Mouse (Mus musculus) brain, embryonic 14.5 days (tissue): ENCODE measurements at regions not wholly inside any gene's neighbourhood (a gene's known extent, or its start where the extent isn't known, plus 50 kb on each side); places are given as distances from the start of the nearest gene placed in this dataset.

Source experiments
- DNase-seq: peaks from one replicate; pipeline ENCODE4 v3.0.0-alpha.2; 2011; ENCODE audit warnings: low read depth
- CTCF ChIP-seq: fragments of 200-500 bp; IDR thresholded peaks from 2 replicates; pipeline ENCODE4 v1.5.1; 2012; ENCODE audit warnings: inconsistent platforms, mild to moderate bottlenecking, moderate library complexity, borderline replicate concordance; ENCODE audit not compliant: insufficient read depth, insufficient read length; ENCODE audit errors: extremely low read depth
- POLR2A ChIP-seq: fragments of 200-500 bp; IDR thresholded peaks from 2 replicates; pipeline ENCODE4 v1.6.1; 2012; ENCODE audit warnings: mild to moderate bottlenecking, inconsistent platforms, borderline replicate concordance; ENCODE audit not compliant: poor library complexity, insufficient read depth, insufficient read length, severe bottlenecking; ENCODE audit errors: extremely low read depth

- TF ChIP-seq POLR2A (no peak), CTCF (no peak)
- DNase-seq: peak; percentile 76
Measured at GRCm38 (mm10) chr2:43270802-43271201, 284.3 kb upstream of the Kynu start.

GRCm38 (mm10) chr2:43272080-43272479 lies 283.0 kb upstream of the Kynu start:
- no peak for TF ChIP-seq CTCF
- no peak for TF ChIP-seq POLR2A
- DNase-seq: peak; percentile 88

DNA sequence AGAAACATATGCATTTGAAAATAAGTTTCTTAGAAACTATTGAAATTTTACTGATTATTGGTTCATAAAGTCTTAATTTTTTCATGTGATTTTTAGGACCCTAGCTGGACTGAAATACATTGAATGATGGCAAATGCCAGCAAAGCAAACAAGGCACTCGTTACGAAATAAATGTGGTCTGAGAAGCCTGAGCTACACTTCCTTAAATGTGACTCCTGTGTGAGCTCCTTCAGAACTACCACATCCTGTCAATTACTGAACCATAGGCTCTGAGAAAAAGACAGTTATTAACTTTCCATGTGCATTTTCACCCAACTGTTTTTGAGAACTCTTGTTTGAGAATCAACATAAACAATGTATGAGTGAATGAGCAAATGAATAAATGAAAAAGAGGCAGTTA lies 281.1 kb upstream of the Kynu start:
- TF ChIP-seq CTCF (no peak), POLR2A (no peak)

GRCm38 (mm10) chr2:43295801-43296200 lies 259.3 kb upstream of the Kynu start:
- TF ChIP-seq CTCF: no peak
- no peak for TF ChIP-seq POLR2A

More for the DNA sequence above, 281.1 kb upstream of the Kynu start:
- DNase-seq: no peak

DNA sequence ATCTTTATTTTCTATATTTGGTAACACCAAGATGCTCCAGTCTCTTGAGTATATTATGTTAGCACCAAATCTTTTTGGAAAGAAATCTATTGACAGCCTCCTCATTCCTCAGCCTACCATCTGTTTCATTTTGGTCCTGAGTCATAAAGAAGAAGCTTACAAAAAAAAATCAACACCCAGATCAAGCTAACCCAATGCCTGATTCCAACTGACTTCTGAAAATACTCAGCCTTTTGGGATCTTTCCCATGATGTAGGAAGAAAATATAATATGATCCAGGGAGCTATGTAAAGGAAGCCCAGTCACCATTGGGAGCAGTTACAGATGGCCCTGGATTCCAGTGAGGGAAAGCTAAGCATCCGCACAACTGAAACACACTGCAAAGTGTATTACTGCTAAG lies 231.3 kb upstream of the Kynu start:
- DNase-seq: peak; percentile 77
- TF ChIP-seq POLR2A: no peak
- no peak for TF ChIP-seq CTCF

More at GRCm38 (mm10) chr2:43295801-43296200, 259.3 kb upstream of the Kynu start:
- no peak for DNase-seq

DNA sequence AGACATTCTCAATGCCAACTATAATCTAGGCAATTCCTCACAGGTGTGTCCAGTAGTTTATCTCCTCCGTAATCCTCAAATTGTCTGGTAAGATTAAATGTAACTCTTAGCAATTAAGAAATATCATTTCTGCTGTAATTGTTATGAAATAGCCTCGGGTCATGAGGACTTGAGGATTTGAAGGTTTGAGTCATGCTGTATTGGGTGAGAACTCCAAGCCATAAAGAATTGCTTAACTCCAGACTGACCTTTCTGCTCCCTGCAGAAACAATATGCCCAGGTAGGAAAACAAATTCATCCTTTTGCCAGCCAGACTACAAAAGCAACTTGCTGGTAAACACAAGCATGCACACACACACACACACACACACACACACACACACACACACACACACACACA lies 190.8 kb upstream of the Kynu start:
- TF ChIP-seq POLR2A (no peak), CTCF (no peak)
- DNase-seq: no peak

DNA sequence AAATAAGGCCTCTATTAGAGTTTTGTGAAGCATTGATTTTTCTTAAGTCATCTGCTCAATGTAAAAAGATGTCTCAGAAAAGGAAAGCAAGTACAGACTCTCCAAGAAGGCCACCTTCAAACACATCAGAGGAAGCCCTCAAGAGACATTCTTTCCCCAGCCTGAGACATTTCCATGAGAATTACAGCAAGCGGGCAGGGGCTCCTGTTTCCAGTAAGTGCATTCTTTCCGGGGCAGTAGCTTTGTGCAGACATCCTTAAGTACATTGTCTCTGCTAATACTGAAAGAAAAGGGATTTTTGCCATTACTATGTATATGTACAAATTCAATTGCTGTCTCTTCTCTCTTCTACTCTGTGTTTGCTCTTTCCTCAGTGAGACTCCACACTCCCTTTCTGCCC lies 189.3 kb upstream of the Kynu start:
- TF ChIP-seq POLR2A (no peak), CTCF (no peak)
- DNase-seq: no peak

- TF ChIP-seq CTCF: no peak
- TF ChIP-seq POLR2A: no peak
- DNase-seq: no peak
Measured at GRCm38 (mm10) chr2:43403348-43403747, 151.8 kb upstream of the Kynu start.

GRCm38 (mm10) chr2:43404163-43404967 lies 150.8 kb upstream of the Kynu start:
- DNase-seq: no peak
- TF ChIP-seq POLR2A: no peak
- TF ChIP-seq CTCF: no peak

DNA sequence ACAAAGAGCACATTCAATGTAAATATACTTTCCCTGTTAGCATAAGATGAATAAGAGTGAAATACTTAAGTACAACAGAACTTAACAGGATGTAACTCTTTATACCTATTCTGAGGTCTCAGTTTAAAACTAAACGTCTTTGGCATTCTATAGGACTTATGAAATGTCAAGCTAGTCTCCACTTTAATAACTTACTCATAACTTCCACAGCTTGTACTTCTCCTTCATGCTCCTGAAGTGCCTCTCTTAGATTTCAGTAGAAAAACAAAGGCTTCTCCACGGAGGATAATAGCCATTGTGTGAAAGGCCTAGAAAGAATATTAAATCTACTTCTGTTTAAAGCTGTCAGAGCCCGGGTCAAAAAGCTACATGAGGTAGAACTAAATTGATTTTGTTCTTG lies 117.9 kb upstream of the Kynu start:
- no peak for DNase-seq

GRCm38 (mm10) chr2:43455158-43455873 lies 99.8 kb upstream of the Kynu start:
- TF ChIP-seq CTCF (no peak), POLR2A (no peak)
- DNase-seq: peak; percentile 9

More for the DNA sequence above, 117.9 kb upstream of the Kynu start:
- no peak for TF ChIP-seq CTCF
- TF ChIP-seq POLR2A: no peak
